Mouse (Mus musculus) bone marrow, adult 2 months (tissue): ENCODE measurements around the gene Antxr1. TPM values are rescaled to one million over a fixed set of nuclear protein-coding genes. Genes with fewer than 3 reads are reported as not detected.

ENCODE experiments used
- H3K27ac ChIP-seq: fragments of 200-500 bp; 2 replicates; pipeline ENCODE4 v1.5.1; 2012; ENCODE audit warnings: low read depth, mild to moderate bottlenecking, control low read depth, inconsistent platforms, low read length; ENCODE audit not compliant: control insufficient read depth, poor library complexity, insufficient read depth
- H3K4me1 ChIP-seq: fragments of 200-500 bp; 2 replicates; pipeline ENCODE4 v1.6.1; 2011; ENCODE audit warnings: low read length; ENCODE audit not compliant: control insufficient read depth, insufficient read depth
- H3K4me3 ChIP-seq: fragments of 200-500 bp; replicated peaks from 2 replicates; pipeline ENCODE3; 2011; ENCODE audit warnings: mild to moderate bottlenecking, low read depth, low read length, control low read depth; ENCODE audit not compliant: control insufficient read depth
- CTCF ChIP-seq: fragments of 200-500 bp; IDR thresholded peaks from 2 replicates; pipeline ENCODE4 v1.5.1; 2011; ENCODE audit warnings: low read length, control low read depth; ENCODE audit not compliant: control insufficient read depth, insufficient read depth
- POLR2A ChIP-seq: fragments of 200-500 bp; IDR thresholded peaks from 2 replicates; pipeline ENCODE4 v1.6.1; 2011; ENCODE audit warnings: low read depth, mild to moderate bottlenecking, control low read depth, low read length, borderline replicate concordance; ENCODE audit not compliant: control insufficient read depth
- WGBS: fragments of 180-500 bp; shearing (Covaris S2); methylation state at CpG from one replicate; pipeline ENCODE4 v1.1.7; 2018; 5-methylcytosine and 5-hydroxymethylcytosine counted together
- polyA plus RNA-seq: library from polyadenylated mRNA; stranded (reverse); fragments of >200 nt; gene quantifications from 2 replicates; pipeline ENCODE4 v1.2.4, GENCODE M21; 2011; ENCODE audit warnings: low replicate concordance; ENCODE audit not compliant: missing spikeins, insufficient read depth, insufficient read length

Gene Antxr1
- polyA plus RNA-seq, 1 experiment = 5.3 TPM

DNA sequence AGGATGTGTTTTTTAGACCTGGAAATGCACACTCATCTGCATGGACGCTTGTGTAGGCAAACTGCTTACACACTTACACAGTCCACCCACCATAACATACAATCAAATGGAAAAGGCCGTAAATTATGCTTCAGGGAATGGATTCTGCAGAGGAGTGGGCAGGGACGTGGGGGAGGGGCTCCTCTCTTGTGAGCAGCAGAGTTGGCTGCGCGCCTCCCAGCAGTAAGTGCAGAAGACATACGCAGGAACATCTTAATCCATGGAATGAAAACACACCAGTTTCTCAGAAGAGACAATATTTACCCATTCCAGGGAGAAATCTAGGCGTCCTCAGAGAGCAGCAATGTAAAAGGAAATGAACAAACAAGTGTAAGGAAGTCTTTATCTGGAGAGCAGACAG, 65.2 kb downstream of the Antxr1 start:
- Histone ChIP-seq H3K4me1 (no peaks in the 10 kb centered on the region), H3K4me3 (no peak overlapping the region), H3K27ac (no peak overlapping the region)
- no peak for TF ChIP-seq POLR2A
- no peak for TF ChIP-seq CTCF
- WGBS = 55% methylated on average over 7 of the region's 7 CpGs

DNA sequence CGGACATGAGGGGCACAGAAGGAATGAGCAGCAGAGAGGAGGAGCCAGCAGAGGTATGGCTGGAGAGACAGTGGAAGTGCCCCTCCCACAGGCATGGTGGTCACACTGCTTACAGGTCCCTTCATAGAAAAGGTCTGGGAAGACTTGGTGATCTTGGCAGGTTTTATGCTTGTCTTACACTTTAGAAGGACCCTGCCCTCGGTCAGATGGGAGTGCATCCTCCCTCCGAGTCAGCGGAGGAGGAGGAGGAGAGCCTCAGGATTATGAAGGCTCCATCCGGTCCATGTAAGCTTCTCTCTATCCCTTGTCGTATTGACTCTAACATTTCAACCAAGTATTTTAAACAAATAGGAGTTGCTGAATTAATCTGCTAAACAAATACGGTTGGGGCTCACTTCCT, 65.7 kb downstream of the Antxr1 start:
- no peaks in the 10 kb centered on the region for H3K4me1 ChIP-seq

DNA sequence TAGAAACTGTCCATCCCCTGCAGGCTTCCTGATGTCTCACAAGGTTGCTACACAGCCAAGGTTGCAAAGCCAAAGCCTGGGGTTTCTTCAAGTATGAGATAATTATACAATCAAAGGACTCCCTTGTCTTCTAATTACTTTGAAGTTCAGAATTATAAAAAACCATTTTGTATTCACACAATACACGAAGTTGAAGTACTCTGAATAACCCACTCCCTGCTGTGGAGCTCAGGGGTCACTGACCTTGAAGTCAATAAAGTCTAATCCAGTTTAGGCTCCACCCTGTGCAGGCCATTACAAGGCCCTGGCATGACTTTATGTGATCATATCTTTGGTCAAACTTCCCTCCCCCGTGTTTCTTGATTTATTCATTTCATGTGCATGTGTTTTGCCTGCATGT, 73.0 kb downstream of the Antxr1 start:
- WGBS = 63% methylated on average over 2 of the region's 2 CpGs
- TF ChIP-seq CTCF (no peak), POLR2A (no peak)
- no peaks in the 10 kb centered on the region for H3K4me1 ChIP-seq
- H3K4me3 ChIP-seq = no peak overlapping the region
- no peak overlapping the region for H3K27ac ChIP-seq

More for the DNA sequence above, 65.7 kb downstream of the Antxr1 start:
- Histone ChIP-seq H3K4me3 (no peak overlapping the region), H3K27ac (no peak overlapping the region)
- TF ChIP-seq POLR2A (no peak), CTCF (no peak)
- WGBS = 79% methylated on average over 7 of the region's 7 CpGs

DNA sequence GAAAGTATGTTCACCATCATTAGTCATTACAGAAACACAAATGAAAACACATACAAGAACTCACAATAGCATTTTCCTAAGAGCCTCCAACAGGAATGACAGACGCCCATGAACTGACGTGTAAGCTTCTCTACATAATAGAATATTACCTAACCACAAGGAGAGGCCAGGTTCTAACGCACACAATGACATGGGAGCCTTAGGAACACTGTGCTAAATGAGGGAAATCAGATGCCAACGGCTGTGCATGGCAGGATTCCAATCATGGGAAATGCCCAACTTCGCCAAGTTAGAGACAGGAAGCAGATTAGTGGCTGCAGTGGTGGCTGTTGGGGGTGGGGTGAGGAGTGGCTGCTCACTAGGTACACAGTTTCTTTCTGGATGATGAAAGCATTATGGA, 76.6 kb downstream of the Antxr1 start:
- TF ChIP-seq CTCF (no peak), POLR2A (no peak)
- H3K4me1 ChIP-seq = no peaks in the 10 kb centered on the region
- no peak overlapping the region for H3K27ac ChIP-seq
- WGBS = 37% methylated on average over 5 of the region's 5 CpGs
- no peak overlapping the region for H3K4me3 ChIP-seq

DNA sequence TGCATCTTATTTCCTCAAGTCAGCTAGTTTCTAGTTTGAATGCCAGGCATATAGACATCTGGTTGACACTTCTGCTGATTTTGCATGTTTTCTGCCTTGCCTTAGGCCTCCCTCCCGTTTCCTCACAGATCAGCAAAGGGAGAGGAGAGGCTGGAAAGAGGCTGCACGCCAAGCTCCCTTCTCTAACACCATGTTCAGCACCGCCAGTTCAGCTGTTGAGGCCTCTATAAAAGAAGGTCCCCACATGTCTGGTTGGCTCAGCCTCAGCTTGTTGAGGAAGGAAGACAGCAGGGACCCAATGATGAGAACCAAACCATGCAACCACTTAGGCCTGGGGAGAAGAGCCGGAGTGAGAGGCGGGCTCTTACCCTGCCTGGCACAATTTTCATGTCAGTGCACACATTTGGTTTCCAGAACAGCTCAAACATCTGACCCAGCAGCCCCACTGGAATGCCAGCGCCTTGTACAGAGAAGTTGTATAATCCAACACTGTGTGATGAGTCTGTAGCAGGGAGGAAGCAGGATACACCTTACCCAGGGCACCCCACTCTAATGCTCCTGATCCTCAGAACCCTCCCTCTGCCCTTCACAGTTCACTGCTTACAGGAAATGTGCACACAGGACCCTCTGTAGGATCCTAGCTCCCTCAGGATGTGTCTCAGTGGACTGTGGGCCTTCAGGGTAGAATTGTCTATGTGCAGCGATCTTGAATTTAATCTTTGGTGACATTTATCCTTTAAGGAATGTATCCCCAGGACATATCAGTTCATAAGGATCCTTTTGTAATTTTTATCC, 77.4 kb downstream of the Antxr1 start:
- H3K4me1 ChIP-seq = no peaks in the 10 kb centered on the region
- no peak overlapping the region for H3K4me3 ChIP-seq
- 59% methylated on average over 7 of the region's 7 CpGs for WGBS
- H3K27ac ChIP-seq = no peak overlapping the region
- TF ChIP-seq CTCF = no peak
- no peak for TF ChIP-seq POLR2A

DNA sequence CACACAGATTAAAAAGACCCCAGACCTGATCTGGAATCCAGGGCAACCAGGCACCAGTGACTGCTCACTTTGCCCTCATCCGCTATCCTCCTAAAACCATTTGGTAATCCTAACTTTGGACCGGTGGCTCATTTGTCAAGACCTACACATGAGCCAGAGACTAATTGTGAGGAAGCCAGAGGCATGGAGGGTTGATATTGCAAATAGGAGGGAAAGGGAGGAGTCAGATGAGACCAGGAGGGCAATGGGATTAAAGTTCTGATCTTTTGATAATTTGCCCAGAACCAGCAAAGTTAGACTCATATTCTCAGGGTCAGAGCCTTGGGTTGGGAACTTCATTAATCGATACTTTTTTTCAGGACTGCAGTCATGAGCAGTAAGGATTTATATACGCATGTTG, 78.2 kb downstream of the Antxr1 start:
- WGBS = 91% methylated on average over 4 of the region's 4 CpGs
- no peak overlapping the region for H3K27ac ChIP-seq
- H3K4me3 ChIP-seq = no peak overlapping the region
- TF ChIP-seq CTCF = no peak
- no peak for TF ChIP-seq POLR2A
- H3K4me1 ChIP-seq = no peaks in the 10 kb centered on the region

DNA sequence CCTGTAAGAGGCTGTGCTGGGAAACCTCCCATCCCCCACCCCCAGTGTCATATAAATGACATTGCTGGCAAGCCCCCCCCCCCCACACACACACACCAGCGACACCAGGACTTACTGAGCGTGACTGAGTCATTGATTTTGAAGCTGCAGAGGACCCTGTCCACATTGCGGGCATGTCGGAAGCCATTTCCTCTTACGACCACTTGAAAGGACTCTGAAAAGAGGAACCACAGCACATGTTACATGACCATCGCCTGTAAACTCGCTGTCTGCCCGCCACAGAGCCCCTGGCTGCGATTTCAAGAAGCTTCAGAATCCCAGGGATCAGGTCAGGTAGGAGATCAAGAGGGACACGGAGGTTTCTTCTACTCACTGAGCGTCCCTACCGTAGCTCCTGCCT, 80.0 kb downstream of the Antxr1 start:
- WGBS = under 1% methylated on average over 12 of the region's 12 CpGs
- H3K4me3 ChIP-seq = no peak overlapping the region
- TF ChIP-seq POLR2A (no peak), CTCF (no peak)
- no peaks in the 10 kb centered on the region for H3K4me1 ChIP-seq
- no peak overlapping the region for H3K27ac ChIP-seq

DNA sequence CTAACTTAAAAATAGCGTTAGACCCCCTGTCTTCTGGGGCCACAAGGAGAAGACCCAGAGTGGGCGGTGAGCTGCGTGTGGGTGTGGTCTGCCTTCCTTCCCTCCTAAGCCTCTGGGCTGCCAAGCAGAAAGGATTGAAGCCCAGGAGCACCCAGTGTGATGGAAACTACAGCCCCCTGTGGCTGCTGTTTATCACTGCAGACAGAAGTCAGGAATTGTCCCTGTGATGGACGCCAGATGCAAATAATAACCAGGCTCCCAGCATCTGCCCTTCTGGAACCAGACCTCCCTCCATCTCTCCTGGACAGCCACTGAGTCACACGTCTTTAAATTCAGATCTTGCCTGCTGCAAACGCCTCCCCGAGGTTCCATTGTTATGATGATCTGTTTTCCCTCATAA, 80.9 kb downstream of the Antxr1 start:
- Histone ChIP-seq H3K4me1 (no peaks in the 10 kb centered on the region), H3K27ac (no peak overlapping the region), H3K4me3 (no peak overlapping the region)
- no peak for TF ChIP-seq POLR2A
- no peak for TF ChIP-seq CTCF
- WGBS = 58% methylated on average over 7 of the region's 7 CpGs

DNA sequence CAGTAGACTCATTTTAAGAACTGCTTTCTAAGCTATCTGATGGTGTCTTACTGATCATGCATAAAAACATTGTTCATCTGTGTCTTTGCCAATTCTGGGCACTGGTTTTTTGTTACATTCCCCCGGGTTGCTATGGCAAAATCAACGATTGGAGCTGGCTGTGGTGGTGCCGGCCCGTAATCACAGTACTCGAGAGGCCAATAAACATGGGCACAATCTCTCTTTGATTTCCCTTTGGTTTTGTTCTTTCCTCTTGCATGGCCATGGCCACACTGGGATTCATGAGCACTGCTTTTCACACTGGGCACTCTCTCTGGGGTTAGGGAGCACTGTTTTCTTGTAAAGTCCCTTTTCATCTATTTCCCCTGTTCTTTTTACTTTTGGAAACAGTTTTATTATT, 83.9 kb downstream of the Antxr1 start:
- 83% methylated on average over 5 of the region's 5 CpGs for WGBS
- no peaks in the 10 kb centered on the region for H3K4me1 ChIP-seq
- H3K4me3 ChIP-seq = no peak overlapping the region
- TF ChIP-seq POLR2A (no peak), CTCF (no peak)
- no peak overlapping the region for H3K27ac ChIP-seq
